Mouse (Mus musculus): ENCODE results near the gene Lim2. TPM values are rescaled to one million over a fixed set of nuclear protein-coding genes. Genes with fewer than 3 reads are reported as not detected.

The Lim2 gene
- total and polyA plus RNA-seq, 3 experiments = not detected

- DNase-seq = peak; percentile 98
Observed at GRCm38 (mm10) chr7:43443917-43444293, 16.4 kb downstream of the Lim2 start, which contains the start of the genes Etfb and Gm45233. Gene Etfb (plus strand): TSS chr7:43444083. Gene Gm45233 (plus strand): TSS chr7:43444128.

- DNase-seq = no peak
Observed at GRCm38 (mm10) chr7:43447801-43448200, 20.3 kb downstream of the Lim2 start.

GRCm38 (mm10) chr7:43448246-43448645, 20.8 kb downstream of the Lim2 start:
- DNase-seq = no peak

GRCm38 (mm10) chr7:43449811-43450210, 22.3 kb downstream of the Lim2 start:
- DNase-seq = no peak

GRCm38 (mm10) chr7:43451726-43452125, 24.3 kb downstream of the Lim2 start:
- no peak for DNase-seq

GRCm38 (mm10) chr7:43452609-43453008, 25.1 kb downstream of the Lim2 start:
- peak; percentile 51 for DNase-seq

GRCm38 (mm10) chr7:43453599-43454355, 26.3 kb downstream of the Lim2 start:
- peak; percentile 33 for DNase-seq

- no peak for DNase-seq
Observed at GRCm38 (mm10) chr7:43454371-43454770, 26.9 kb downstream of the Lim2 start.

GRCm38 (mm10) chr7:43462851-43463250, 35.4 kb downstream of the Lim2 start, which contains the start of gene Vsig10l:
Gene Vsig10l (plus strand): TSS chr7:43463151.
- DNase-seq = no peak

GRCm38 (mm10) chr7:43463976-43464375, 36.5 kb downstream of the Lim2 start:
- no peak for DNase-seq

- no peak for DNase-seq
Observed at GRCm38 (mm10) chr7:43464864-43465343, 37.4 kb downstream of the Lim2 start.

- peak; percentile 91 for DNase-seq
Observed at GRCm38 (mm10) chr7:43465344-43466098, 38.1 kb downstream of the Lim2 start.

- peak; percentile 87 for DNase-seq
Observed at GRCm38 (mm10) chr7:43466099-43466694, 38.7 kb downstream of the Lim2 start.

GRCm38 (mm10) chr7:43470373-43470772, 42.9 kb downstream of the Lim2 start:
- DNase-seq = no peak

- DNase-seq = no peak
Observed at GRCm38 (mm10) chr7:43475706-43476105, 48.2 kb downstream of the Lim2 start.

- DNase-seq = no peak
Observed at GRCm38 (mm10) chr7:43476376-43476775, 48.9 kb downstream of the Lim2 start.

- peak; percentile 58 for DNase-seq
Observed at GRCm38 (mm10) chr7:43481191-43481590, 53.7 kb downstream of the Lim2 start.

GRCm38 (mm10) chr7:43482090-43482716, 54.7 kb downstream of the Lim2 start:
- DNase-seq = no peak

- no peak for DNase-seq
Observed at GRCm38 (mm10) chr7:43483236-43483635, 55.8 kb downstream of the Lim2 start.
